Mouse (Mus musculus) testis, adult 2 months (tissue): ENCODE results near the gene Babam2. TPM values are rescaled to one million over a fixed set of nuclear protein-coding genes. Genes with fewer than 3 reads are reported as not detected.
A peak's percentile ranks its signal among the peaks of the same experiment; 100 is the strongest.

Source experiments
- H3K27ac ChIP-seq: fragments of 200-500 bp; 2 replicates; pipeline ENCODE4 v1.5.1; 2012; ENCODE audit warnings: low read depth, low read length; ENCODE audit not compliant: control insufficient read depth, insufficient read depth
- H3K27me3 ChIP-seq: fragments of 200-500 bp; 2 replicates; pipeline ENCODE4 v1.6.1; 2012; ENCODE audit warnings: mild to moderate bottlenecking, low read length, moderate library complexity; ENCODE audit not compliant: control insufficient read depth, insufficient read depth
- H3K36me3 ChIP-seq: fragments of 200-500 bp; 2 replicates; pipeline ENCODE4 v1.6.1; 2012; ENCODE audit warnings: mild to moderate bottlenecking, low read length; ENCODE audit not compliant: control insufficient read depth, insufficient read depth
- H3K4me1 ChIP-seq: fragments of 200-500 bp; 2 replicates; pipeline ENCODE4 v1.6.1; 2012; ENCODE audit warnings: low read length; ENCODE audit not compliant: control insufficient read depth, insufficient read depth
- H3K4me3 ChIP-seq: fragments of 200-500 bp; 2 replicates; pipeline ENCODE4 v1.5.1; 2012; ENCODE audit warnings: low read depth, mild to moderate bottlenecking, low read length, moderate library complexity, mixed read lengths; ENCODE audit not compliant: control insufficient read depth
- CTCF ChIP-seq: fragments of 200-500 bp; IDR thresholded peaks from 2 replicates; pipeline ENCODE4 v1.5.1; 2012; ENCODE audit warnings: low read depth, mild to moderate bottlenecking, inconsistent platforms, low read length, moderate library complexity; ENCODE audit not compliant: control insufficient read depth, insufficient read depth, insufficient replicate concordance
- POLR2A ChIP-seq: fragments of 200-500 bp; IDR thresholded peaks from 2 replicates; pipeline ENCODE4 v1.6.1; 2012; ENCODE audit warnings: low read depth, mild to moderate bottlenecking, inconsistent platforms, low read length, moderate library complexity; ENCODE audit not compliant: control insufficient read depth
- polyA plus RNA-seq: library from polyadenylated mRNA; depleted of rRNA; stranded (reverse); fragments of >200 nt; gene quantifications from 2 replicates; pipeline ENCODE4 v1.2.3, GENCODE M21; 2012

The Babam2 gene
- polyA plus RNA-seq, 1 experiment, result 38.5 TPM

GRCm38 (mm10) chr5:31926551-31926950 is 229.1 kb downstream of the Babam2 start:
- Histone ChIP-seq H3K27ac (no peak overlapping the region), H3K27me3 (no peaks in the 10 kb centered on the region), H3K36me3 (no peaks in the 10 kb centered on the region), H3K4me3 (no peak overlapping the region), H3K4me1 (no peaks in the 10 kb centered on the region)
- no peak for TF ChIP-seq POLR2A
- TF ChIP-seq CTCF, result peak; percentile 36; the same call in 1 of the 2 replicates

DNA sequence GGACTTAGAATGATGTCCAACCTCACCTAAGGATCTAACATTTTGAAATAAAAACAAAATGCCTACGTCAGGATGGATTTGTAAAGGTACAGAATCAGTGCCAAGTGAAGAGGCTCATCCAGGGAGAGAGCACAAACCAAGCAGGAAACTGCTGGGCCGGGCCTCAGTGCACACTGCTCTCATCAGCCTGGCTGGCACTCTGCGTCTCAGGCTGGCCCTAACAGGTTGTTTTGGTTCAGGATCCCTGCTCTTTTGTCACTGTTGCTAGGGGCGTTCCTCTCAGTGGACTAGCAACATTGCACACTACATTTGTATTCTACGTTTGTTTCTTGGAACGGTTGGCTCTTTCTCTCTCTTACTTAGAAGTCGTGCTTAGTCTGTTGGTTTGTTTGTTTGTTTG is 231.5 kb downstream of the Babam2 start:
- Histone ChIP-seq H3K27me3 (no peaks in the 10 kb centered on the region), H3K4me3 (no peak overlapping the region), H3K36me3 (no peaks in the 10 kb centered on the region), H3K27ac (no peak overlapping the region), H3K4me1 (no peaks in the 10 kb centered on the region)
- no peak for TF ChIP-seq POLR2A
- TF ChIP-seq CTCF, result no peak

DNA sequence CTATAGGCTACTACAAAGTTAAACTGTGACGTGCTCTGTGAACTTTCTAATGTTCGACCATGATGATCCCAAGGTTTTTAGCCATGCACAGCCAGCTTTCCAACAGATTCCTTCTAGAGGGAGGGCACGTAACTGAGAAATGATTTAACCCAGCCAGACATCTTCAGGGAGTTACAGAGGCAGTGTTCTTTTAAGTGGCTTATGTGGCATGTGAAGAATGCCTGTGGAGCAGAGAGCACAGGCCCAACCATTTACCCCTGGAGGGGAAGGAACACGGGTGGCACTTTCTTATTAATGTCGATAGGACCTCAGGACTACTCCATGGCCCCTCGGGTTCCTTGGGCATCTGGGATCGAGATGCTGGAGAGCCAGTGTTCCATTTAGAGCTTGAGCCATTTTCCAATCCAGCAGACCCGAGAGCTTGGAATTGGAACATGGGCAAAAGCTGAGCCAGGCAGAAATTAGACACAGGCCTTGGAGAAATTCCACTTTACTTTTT is 233.7 kb downstream of the Babam2 start:
- H3K4me3 ChIP-seq, result no peak overlapping the region
- H3K4me1 ChIP-seq, result no peaks in the 10 kb centered on the region
- H3K36me3 ChIP-seq, result no peaks in the 10 kb centered on the region
- TF ChIP-seq POLR2A (no peak), CTCF (no peak)
- no peaks in the 10 kb centered on the region for H3K27me3 ChIP-seq
- no peak overlapping the region for H3K27ac ChIP-seq

DNA sequence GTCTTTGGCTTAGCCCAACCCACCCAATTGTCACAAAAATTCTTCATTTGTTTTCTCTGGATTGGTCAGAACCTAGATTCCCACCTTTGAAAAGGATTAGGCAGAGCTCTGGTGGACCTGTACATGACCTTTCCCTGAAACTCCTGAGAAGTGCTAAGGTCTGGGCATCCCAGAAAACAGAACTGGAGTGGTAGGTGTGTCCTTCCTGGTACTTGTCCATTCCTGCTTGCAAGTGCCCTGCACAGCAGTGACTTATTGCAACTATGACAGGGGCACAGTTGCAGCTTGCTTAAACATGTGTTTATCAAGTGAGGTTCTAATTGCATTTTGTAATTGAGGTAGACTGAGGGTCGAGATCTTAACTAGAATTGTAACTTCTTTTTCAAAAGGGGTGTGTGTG is 234.2 kb downstream of the Babam2 start:
- H3K27ac ChIP-seq, result no peak overlapping the region
- H3K36me3 ChIP-seq, result no peaks in the 10 kb centered on the region
- no peaks in the 10 kb centered on the region for H3K4me1 ChIP-seq
- H3K4me3 ChIP-seq, result no peak overlapping the region
- no peak for TF ChIP-seq CTCF
- TF ChIP-seq POLR2A, result no peak
- H3K27me3 ChIP-seq, result no peaks in the 10 kb centered on the region

DNA sequence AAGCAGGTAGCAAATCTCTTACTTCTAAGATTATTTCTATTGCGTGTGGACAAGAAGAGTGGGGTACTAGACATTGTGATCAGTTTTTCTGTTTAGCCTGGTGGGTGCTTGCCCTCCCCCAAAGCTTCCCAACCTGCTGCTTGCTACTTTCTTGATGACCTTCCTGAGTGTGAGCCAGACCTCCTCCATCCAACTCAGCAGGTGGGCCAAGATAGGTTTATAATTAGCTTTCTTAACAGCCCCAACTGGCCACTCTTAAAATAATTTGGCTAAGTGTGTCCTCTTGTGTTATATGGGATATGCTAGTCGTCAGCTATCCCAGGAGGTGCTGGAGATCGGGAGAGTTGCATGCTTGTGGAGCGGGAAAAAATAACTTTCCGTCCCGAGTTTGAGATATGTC is 235.8 kb downstream of the Babam2 start:
- H3K36me3 ChIP-seq, result no peaks in the 10 kb centered on the region
- no peak for TF ChIP-seq POLR2A
- no peak for TF ChIP-seq CTCF
- no peaks in the 10 kb centered on the region for H3K27me3 ChIP-seq
- no peak overlapping the region for H3K27ac ChIP-seq
- no peak overlapping the region for H3K4me3 ChIP-seq
- no peaks in the 10 kb centered on the region for H3K4me1 ChIP-seq

DNA sequence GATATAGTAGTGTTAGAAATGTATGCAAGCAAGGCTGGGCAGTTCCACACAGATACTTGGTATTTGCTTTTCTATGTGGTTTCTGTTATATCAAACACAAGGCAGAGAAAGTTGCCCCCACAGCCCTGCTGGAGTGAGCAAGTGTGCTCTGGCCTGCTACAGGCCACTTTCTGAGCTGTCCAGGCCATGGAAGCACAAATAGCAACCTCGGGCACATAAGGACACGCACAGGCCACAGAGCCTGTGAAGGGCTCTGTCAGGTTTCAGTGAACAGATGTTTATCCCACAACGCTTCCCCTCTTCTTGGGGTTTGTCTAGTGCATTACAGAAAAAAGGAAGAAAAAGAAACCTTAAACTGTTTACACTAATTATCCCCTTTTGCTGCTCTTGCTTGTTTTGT is 236.9 kb downstream of the Babam2 start:
- Histone ChIP-seq H3K36me3 (no peaks in the 10 kb centered on the region), H3K27ac (no peak overlapping the region), H3K4me3 (no peak overlapping the region), H3K27me3 (no peaks in the 10 kb centered on the region), H3K4me1 (no peaks in the 10 kb centered on the region)
- no peak for TF ChIP-seq CTCF
- no peak for TF ChIP-seq POLR2A

GRCm38 (mm10) chr5:31935936-31936335 is 238.5 kb downstream of the Babam2 start:
- Histone ChIP-seq H3K36me3 (no peaks in the 10 kb centered on the region), H3K27ac (no peak overlapping the region), H3K4me1 (no peaks in the 10 kb centered on the region), H3K4me3 (no peak overlapping the region), H3K27me3 (no peaks in the 10 kb centered on the region)
- TF ChIP-seq CTCF (no peak), POLR2A (no peak)

DNA sequence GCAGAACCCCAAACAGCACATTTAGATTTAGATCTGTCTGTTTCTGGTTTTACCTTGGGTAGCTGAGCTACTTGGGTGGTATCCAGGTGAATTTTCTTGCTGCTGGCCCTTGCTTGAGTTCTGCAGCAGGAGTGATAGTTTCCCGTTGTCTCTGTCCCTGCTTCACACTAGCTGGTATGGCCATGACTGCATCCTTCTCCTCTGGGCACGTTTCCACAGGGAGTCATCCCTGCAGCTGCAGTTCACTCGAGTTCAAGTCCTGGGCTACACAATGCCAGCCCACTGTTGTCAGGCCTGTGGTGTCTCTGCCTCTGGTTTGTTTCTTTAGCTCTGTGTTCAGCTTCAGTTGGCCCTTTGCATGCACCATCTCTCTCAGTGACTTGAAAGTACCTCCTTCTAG is 239.0 kb downstream of the Babam2 start:
- H3K4me3 ChIP-seq, result no peak overlapping the region
- H3K36me3 ChIP-seq, result no peaks in the 10 kb centered on the region
- no peaks in the 10 kb centered on the region for H3K27me3 ChIP-seq
- H3K4me1 ChIP-seq, result no peaks in the 10 kb centered on the region
- no peak for TF ChIP-seq POLR2A
- no peak for TF ChIP-seq CTCF
- no peak overlapping the region for H3K27ac ChIP-seq
